Mouse (Mus musculus): Measurements from ENCODE around the gene Actr8.

DNA sequence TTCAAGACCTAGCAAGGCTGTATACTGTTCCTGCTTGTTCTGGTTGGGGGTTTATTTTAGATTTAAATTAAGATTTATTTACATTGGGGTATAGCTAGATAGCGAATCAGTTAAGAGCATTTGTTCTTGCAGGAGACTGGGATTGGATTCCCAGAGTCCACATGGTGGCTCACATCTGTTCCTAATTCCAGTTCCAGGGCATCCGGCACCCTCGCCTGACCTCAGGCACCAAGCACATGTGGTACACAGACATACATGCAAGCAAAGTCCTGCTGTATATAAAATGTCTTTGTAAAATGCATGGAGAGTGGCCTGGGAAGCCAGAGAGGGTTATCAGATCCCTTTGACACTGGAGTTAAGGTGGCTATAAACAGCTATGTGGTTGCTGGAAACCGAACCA lies 16.8 kb downstream of the Actr8 start:
- no peak for TF ChIP-seq CTCF (IDR thresholded peaks at IDR 0.05)
- TF ChIP-seq EP300 (IDR thresholded peaks at IDR 0.05), result no peak

All from lung, postnatal 0 days (tissue).